Mouse (Mus musculus) cerebellum, postnatal 36 days (tissue): ENCODE data around the gene Igsf3.

Source experiments
- DNase-seq, 2 experiments: peaks; one replicate each; pipeline ENCODE4 v3.0.0; 2021 to 2022; ENCODE audit warnings: mixed read lengths in 2 of 2

Igsf3 gene

GRCm38 (mm10) chr3:101460618-101461017 lies 83.7 kb downstream of the Igsf3 start:
- DNase-seq = no peak

GRCm38 (mm10) chr3:101461046-101461445 lies 84.2 kb downstream of the Igsf3 start:
- no peak for DNase-seq

GRCm38 (mm10) chr3:101461816-101462215 lies 84.9 kb downstream of the Igsf3 start:
- DNase-seq = peak in 1 of 2 experiments; percentile 15

DNA sequence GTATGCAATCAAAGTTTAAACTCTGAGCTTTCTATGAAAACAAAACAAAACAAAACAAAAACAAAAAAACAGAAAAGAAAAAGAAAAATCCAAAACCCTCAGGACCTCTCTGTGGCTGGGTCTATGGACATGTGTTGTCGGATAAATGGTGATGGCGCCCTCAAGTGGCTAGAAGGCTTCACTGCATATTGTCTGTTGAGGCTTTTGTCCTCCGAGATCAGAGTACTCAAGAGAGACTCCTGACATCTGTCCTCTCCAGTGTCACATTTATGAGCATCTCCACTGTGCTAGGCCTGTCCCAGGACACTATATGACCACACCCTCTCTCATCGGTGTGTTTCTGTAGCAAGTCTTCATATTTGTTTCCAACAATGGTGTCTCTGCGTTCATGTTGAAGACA lies 85.4 kb downstream of the Igsf3 start:
- peak; percentile 82 to 89 for DNase-seq

DNA sequence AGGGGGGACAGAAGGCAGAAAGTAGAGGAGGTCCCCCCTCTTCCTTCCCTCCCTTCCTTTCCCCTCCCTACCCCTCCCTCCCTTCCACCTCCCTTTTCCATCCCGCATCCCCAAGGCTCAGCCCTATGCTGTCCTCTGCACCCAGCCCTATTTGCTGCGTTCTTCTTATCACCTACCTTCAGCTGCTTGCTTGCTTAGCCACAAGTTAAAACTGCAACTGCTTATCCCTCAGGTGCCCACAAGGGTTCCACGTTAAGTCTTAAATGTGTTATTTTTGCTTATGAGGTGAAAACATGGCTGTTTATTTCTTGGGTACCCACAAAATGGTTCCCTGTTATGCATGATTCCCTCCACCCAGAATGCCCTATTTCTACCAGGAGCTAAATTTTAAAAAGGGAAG lies 86.6 kb downstream of the Igsf3 start:
- no peak for DNase-seq

- DNase-seq = no peak
Observed at GRCm38 (mm10) chr3:101469675-101470074, 92.8 kb downstream of the Igsf3 start.

DNA sequence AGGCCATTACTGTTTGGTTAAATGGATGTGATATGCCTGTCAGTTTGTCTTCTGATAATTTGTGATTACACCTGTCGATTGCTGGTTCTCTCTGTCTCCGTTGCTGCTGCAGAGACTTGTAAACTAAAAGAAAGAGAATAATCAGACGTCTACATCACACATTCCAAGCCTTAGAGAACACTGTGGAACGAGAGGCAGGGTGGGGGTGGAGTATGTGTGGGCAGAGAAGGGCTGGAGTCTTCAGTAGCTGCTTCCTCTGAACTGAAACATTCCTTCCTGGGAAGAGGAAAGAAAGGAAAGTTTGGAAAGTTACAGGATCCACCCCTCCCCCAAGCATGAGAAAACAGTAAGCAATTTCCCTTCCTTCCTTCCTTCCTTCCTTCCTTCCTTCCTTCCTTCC lies 95.0 kb downstream of the Igsf3 start:
- DNase-seq = no peak

- DNase-seq = no peak
Observed at GRCm38 (mm10) chr3:101481951-101482350, 105.1 kb downstream of the Igsf3 start.

DNA sequence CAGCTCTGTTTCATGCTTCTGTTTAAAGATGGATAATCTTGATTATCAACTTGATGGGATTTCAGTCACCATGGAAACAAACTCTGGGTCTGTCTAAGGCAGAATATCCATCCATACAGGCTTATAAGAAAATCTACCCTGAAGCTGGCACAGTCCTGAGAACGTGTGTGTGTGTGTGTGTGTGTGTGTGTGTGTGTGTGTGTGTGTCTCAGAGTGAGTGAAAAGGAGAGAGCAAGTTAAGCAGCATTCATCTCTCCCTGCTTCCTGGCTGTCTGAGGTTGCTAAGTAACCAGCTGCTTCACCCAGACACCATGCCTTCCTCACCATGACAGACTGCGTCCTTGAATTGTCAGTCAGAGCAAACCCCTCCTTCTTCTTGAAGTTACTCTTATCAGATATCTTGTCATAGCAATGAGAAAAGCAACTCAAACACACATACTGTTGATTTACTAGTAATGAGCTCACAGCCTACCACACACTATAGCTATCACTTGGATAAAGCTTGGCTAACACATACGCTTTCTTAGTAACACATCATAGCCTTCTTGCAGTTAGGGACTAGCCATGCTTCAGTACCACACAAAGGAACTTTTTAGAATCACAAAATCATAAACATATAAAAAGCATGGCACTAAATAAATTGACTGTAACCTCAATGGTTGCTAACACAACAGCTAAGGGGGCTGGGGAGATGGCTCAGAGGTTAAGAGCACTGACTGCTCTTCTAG lies 106.5 kb downstream of the Igsf3 start:
- DNase-seq = no peak

DNA sequence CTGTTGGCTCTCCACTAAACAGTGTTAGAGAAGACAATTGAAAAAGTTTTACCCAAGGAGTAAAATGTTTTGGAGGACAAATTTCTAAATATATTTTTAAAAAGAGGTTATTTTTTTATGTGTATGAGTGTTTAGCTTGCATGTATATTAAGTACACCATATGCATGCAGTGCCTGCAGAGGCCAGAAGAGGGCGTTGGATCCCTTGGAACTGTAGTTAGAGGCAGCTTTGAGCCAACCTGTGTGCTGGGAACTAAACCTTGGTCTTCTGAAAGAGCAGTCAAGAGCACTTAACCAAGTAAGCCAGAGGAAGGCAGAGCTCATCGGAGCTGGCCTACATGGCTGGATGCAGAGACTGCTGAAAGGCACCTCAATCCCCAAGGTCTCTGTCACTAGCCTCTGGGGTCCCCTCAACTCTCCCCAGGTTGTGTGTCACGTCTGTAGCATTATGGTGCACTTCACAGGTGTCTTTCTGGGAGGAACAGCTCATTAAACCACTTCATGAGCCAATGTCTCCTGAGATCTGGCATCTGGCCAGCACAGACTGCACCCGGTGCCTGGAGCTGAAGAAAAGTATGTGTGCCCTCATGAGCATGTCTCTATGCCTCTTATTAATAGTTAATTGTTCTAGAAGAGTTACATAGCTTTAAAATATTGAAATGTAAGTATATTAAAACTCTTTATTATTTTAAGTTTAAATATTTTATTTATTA lies 109.3 kb downstream of the Igsf3 start:
- DNase-seq = peak; percentile 53 to 56

- DNase-seq = no peak
Observed at GRCm38 (mm10) chr3:101487436-101487835, 110.6 kb downstream of the Igsf3 start.

DNA sequence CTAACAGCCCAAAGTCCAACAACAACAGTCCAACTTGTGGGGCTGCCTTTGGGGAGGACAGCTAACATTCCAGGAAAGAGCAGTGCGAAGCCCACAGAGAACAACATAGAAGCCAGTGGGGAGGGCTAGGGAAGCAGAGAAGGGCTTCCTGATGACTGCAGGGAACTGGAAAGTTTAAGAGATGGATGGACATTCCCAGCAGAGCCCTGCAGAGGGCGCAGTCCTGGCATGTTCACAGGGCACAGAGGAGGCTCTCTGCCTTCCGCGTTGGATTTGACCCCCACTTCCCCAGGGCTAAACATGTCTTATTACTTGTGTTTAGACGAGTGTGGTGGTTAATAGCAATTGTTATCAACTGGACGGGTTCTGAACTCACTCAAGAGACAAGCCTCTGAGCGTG lies 111.3 kb downstream of the Igsf3 start:
- DNase-seq = no peak

DNA sequence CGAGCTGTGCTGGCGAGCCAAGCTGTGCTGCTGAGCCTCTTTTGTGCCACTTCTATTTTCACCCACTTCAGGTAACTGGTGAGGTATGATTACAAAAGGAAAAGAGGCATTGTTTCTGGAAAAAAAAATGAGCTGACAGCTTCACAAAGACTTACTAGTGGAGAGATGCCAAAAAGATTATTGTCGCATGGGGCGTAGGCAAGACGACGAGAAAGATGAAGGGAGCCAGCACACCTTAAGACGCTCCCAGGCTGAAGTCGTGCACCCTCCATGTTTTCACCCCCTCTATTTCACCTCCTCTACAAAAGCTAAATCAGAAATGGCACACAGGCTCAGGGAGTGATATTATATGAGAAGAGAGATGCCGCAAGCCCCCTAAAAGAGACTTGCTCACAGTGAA lies 113.6 kb downstream of the Igsf3 start:
- DNase-seq = no peak

GRCm38 (mm10) chr3:101492908-101493307 lies 116.0 kb downstream of the Igsf3 start:
- DNase-seq = no peak

DNA sequence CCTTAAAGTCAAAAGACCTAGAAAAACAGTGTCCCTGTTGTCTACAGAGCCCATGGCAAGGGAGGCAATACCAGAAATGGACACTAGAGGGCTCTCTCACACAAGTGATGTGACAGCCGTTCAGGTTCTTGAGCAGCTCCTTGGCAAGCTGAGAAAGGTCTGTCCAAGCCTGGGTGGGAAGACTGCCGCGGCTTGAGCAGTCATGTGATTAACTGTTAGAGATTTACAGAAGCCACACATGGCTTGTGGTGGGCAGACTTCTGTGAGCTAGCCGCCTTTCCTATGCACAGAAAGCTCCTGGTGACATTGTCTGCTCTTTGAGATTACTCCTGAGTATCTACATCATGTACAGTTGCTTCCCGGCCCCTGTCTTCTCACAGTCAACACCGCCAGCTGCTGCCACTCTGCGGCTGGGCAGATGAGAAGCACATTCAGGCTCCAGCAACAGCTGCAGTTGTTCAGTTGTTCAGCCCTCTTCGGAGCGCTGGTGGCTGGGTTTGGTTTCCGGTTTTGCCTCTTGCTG lies 117.1 kb downstream of the Igsf3 start:
- peak; percentile 86 to 97 for DNase-seq

DNA sequence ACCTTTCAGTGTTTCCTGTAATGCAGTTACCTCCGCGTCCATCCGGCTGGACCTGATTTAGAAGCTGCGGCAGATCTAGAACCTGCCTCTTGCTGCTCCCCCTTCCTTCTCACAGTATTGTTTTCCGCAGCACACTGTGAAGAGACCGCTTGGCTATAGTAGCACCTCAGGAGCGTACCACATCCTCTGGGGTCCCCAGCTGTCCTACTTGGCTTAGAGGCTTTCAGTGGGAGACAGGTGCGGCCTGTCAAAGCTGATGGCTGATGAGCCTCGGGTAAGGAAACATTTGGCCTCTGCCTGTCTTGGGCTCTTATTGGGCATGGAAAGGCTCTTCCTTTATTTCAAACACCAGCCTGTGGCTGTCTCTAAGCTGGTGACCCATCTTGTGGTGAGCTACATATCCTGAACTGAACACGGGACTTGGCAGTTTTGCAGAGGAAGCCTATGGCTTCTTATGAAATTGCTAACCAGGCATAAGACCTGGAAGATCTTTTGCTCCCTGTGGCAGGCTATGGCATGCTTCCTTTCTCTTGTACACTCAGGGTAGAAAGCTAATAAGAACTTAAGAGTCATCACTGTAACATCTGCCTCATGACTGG lies 120.6 kb downstream of the Igsf3 start:
- no peak for DNase-seq

- no peak for DNase-seq
Observed at GRCm38 (mm10) chr3:101499906-101500305, 123.0 kb downstream of the Igsf3 start.

- no peak for DNase-seq
Observed at GRCm38 (mm10) chr3:101500393-101501051, 123.6 kb downstream of the Igsf3 start.

GRCm38 (mm10) chr3:101501611-101502010 lies 124.7 kb downstream of the Igsf3 start:
- DNase-seq = no peak

DNA sequence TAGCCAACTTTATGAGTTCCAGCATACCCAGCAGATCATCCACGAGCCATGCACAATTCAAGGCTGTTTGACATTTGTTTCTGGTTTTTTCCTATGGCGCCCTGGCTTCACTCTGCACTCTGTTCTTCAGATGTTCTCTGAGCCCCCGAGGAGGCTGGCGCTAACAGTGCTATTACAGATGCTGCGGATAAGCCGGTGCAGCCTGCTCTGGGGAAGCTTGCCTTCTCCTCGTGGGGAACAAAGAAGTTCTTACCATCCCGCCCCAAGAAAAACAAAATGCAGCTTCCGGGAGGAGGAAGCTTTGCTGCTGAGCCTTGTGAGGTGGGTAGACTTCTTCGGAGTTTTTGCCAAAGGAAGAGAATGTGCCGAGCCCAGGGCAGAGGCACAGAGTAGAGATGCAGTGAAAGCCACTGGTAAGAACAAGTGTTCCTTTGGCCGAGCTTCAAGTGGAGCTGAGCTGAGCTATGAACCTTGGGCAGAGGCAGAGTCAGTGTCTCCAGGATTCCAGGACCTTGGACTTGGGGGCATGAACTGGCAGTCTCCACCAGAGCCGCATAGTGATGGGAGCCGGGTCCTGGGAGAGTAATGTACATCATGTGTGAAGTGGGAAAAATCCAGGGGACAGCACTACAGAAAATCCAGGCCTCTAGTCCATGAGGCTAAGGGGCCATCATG lies 125.3 kb downstream of the Igsf3 start:
- no peak for DNase-seq

DNA sequence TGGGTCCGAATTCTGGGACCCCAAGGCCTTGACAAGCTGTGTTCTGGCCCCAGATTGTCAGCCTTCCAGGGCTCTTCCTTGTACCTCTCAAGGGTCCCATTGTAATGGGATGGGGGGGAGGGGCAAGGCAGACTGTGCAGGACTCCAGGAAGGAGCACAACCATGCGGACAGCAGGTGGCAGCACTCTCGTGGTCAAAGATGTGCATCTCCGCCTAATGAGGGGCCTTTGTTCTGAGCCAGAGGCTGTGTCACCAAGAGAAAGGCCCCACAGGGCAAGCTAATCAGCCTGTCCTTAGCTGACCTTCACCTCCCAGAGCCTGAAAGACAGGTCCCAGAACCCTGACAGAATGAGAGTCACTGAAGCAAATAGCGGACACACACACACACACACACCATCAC lies 129.3 kb downstream of the Igsf3 start:
- DNase-seq = peak; percentile 90

- no peak for DNase-seq
Observed at GRCm38 (mm10) chr3:101506970-101507702, 130.3 kb downstream of the Igsf3 start.
